Mouse (Mus musculus) liver, postnatal 0 days (tissue): ENCODE data around the gene Astn2.

Source experiments
- CTCF ChIP-seq: sonication (generic); IDR thresholded peaks from 2 replicates; pipeline ENCODE4 v1.5.1; 2016; ENCODE audit warnings: antibody characterized with exemption, low read depth
- EP300 ChIP-seq: IDR thresholded peaks from 2 replicates; pipeline ENCODE4 v1.6.1; 2016; ENCODE audit warnings: antibody characterized with exemption, low read depth, mild to moderate bottlenecking

- TF ChIP-seq CTCF (no peak), EP300 (no peak)
Measured at GRCm38 (mm10) chr4:65874236-65874781, 530.1 kb downstream of the Astn2 start.
